Comparison of ENCODE assay signal across 9 mouse cellular contexts in genomic region chr16:91875567-91876344, GRCm38 (mm10).
DNase-seq lines count a peak whose midpoint lies in the region; ATAC-seq and TF ChIP-seq lines count a peak whose summit lies in the region.
"Had no signal": no experiment of that assay in that cellular context is flagged by ENCODE, and none has a peak within 500 bp of the region (broad histone marks: within the 10 kb centered on the region; RNA-seq: fewer than 3 reads in every experiment).

No protein-coding gene starts in this region.

- no peak overlapping the region for H3K4me3 ChIP-seq in heart, embryonic 14.5 days (ENCODE audit: control insufficient read depth in 1 of 2, insufficient read depth in 1 of 2, low read depth in 1 of 2, low read length in 2 of 2)
- no peak overlapping the region for H3K4me3 ChIP-seq in heart, embryonic 12.5 days
- no peak overlapping the region for H3K4me3 ChIP-seq in kidney, adult 2 months (ENCODE audit: insufficient read depth, low read depth, low read length)
- H3K4me3 ChIP-seq in small intestine, adult 2 months (ENCODE audit: low read depth, low read length) = no peak overlapping the region
- H3K4me3 ChIP-seq in left cerebral cortex, adult 2 months = no peak overlapping the region

- H3K9me3 ChIP-seq in heart, embryonic 14.5 days (ENCODE audit: control insufficient read depth, low read length) = no peaks in the 10 kb centered on the region
- H3K9me3 ChIP-seq in heart, embryonic 12.5 days (replicated peaks) = no peaks in the 10 kb centered on the region

- H3K4me1 ChIP-seq in heart, embryonic 14.5 days (ENCODE audit: control insufficient read depth in 2 of 2, insufficient read depth in 2 of 2, low read length in 2 of 2) = peaks cover 14 to 16% of the 10 kb centered on the region in 2 experiments
- peaks cover 18% of the 10 kb centered on the region for H3K4me1 ChIP-seq in heart, embryonic 12.5 days (replicated peaks)
- no peaks in the 10 kb centered on the region for H3K4me1 ChIP-seq in kidney, adult 2 months (ENCODE audit: control insufficient read depth, insufficient read depth, low read length)
- no peaks in the 10 kb centered on the region for H3K4me1 ChIP-seq in small intestine, adult 2 months (ENCODE audit: control insufficient read depth, insufficient read depth, insufficient read length, low read length)

- 36% methylated on average over 4 of the region's 4 CpGs for WGBS in heart, embryonic 14.5 days
- 53% methylated on average over 4 of the region's 4 CpGs for WGBS in heart, embryonic 12.5 days
- 37% methylated on average over 4 of the region's 4 CpGs for WGBS in kidney, adult 2 months
- WGBS in small intestine, adult 2 months = 61% methylated on average over 4 of the region's 4 CpGs

- H3K27ac ChIP-seq in heart, embryonic 14.5 days (replicated peaks in 1 of 2; ENCODE audit: control insufficient read depth in 1 of 2, insufficient read depth in 1 of 2, low read depth in 2 of 2, low read length in 2 of 2) = peak overlapping the region; percentile 42 to 75; a peak in 3 of 4 replicates
- H3K27ac ChIP-seq in heart, embryonic 12.5 days (ENCODE audit: poor library complexity, severe bottlenecking) = no peak overlapping the region; the same call in 1 of the 2 replicates
- H3K27ac ChIP-seq in kidney, adult 2 months (ENCODE audit: insufficient read depth, low read depth, low read length) = no peak overlapping the region
- H3K27ac ChIP-seq in small intestine, adult 2 months (ENCODE audit: insufficient read depth, low read depth, low read length) = peak overlapping the region; percentile 15; the same call in 1 of the 2 replicates
- no peak overlapping the region for H3K27ac ChIP-seq in left cerebral cortex, adult 2 months

- no peaks in the 10 kb centered on the region for H3K27me3 ChIP-seq in heart, embryonic 14.5 days (ENCODE audit: control insufficient read depth, insufficient read depth, low read length)
- H3K27me3 ChIP-seq in heart, embryonic 12.5 days (replicated peaks) = no peaks in the 10 kb centered on the region
- no peaks in the 10 kb centered on the region for H3K27me3 ChIP-seq in kidney, adult 2 months (replicated peaks; ENCODE audit: control insufficient read depth, insufficient read depth, low read length)
- H3K27me3 ChIP-seq in small intestine, adult 2 months (ENCODE audit: control insufficient read depth, insufficient read depth, low read length) = no peaks in the 10 kb centered on the region

- no peak overlapping the region for H3K9ac ChIP-seq in heart, embryonic 14.5 days (ENCODE audit: low read length)
- no peak overlapping the region for H3K9ac ChIP-seq in heart, embryonic 12.5 days

- H3K4me2 ChIP-seq in heart, embryonic 14.5 days (ENCODE audit: low read length) = no peak overlapping the region
- no peak overlapping the region for H3K4me2 ChIP-seq in heart, embryonic 12.5 days

- intact Hi-C loops in left cerebral cortex, adult 2 months (cut with DNase I) = no loop called here

- DNase-seq in fat pad, adult 2 months (ENCODE audit: extremely low read depth, low read depth, low spot score) = peak; percentile 81
- peak; percentile 52 for DNase-seq in kidney, adult 2 months
- no peak for DNase-seq in cerebellum, postnatal 10 days
- no peak for DNase-seq in left cerebral cortex, adult 2 months (ENCODE audit: extremely low spot score in 1 of 2, low spot score in 2 of 2)
- no peak for DNase-seq in layer of hippocampus, adult 9-11 months
- DNase-seq: cerebellum, adult 11 months had no signal

- H3K36me3 ChIP-seq in heart, embryonic 14.5 days (ENCODE audit: control insufficient read depth, insufficient read depth, low read length) = peaks cover 2% of the 10 kb centered on the region
- H3K36me3 ChIP-seq in heart, embryonic 12.5 days = peaks cover 13% of the 10 kb centered on the region
- H3K36me3 ChIP-seq in kidney, adult 2 months (ENCODE audit: control insufficient read depth, insufficient read depth, low read length) = no peaks in the 10 kb centered on the region
- H3K36me3 ChIP-seq in small intestine, adult 2 months (ENCODE audit: control insufficient read depth, insufficient read depth, low read length) = peaks cover 2% of the 10 kb centered on the region; the same call in 1 of the 2 replicates

- no peak for ATAC-seq in heart, embryonic 14.5 days (ENCODE audit: insufficient number of reproducible peaks, insufficient read depth, low FRiP score, low read depth)
- no peak for ATAC-seq in heart, embryonic 12.5 days (ENCODE audit: insufficient number of reproducible peaks, low FRiP score)

- no peak for TF ChIP-seq POLR2A in kidney, adult 2 months (IDR thresholded peaks at IDR 0.05; ENCODE audit: low read depth, low read length)
- no peak for TF ChIP-seq POLR2A in small intestine, adult 2 months (IDR thresholded peaks at IDR 0.05; ENCODE audit: low read depth, low read length)

- no peak for TF ChIP-seq CTCF in kidney, adult 2 months (conservative IDR thresholded peaks at IDR 0.05; ENCODE audit: insufficient read depth, insufficient read length, low read depth, low read length)
- TF ChIP-seq CTCF in small intestine, adult 2 months (IDR thresholded peaks at IDR 0.05; ENCODE audit: extremely low read depth, insufficient read length, insufficient replicate concordance, low read depth, low read length) = no peak
- no peak for TF ChIP-seq CTCF in left cerebral cortex, adult 2 months (IDR thresholded peaks at IDR 0.05)

Comparison
In these comparisons a context has a peak if more than half of its experiments do, and no peak if none do; other contexts are left out.
1. H3K27ac ChIP-seq: peak in heart, embryonic 14.5 days (2 of 2) and small intestine, adult 2 months (single experiment); none in heart, embryonic 12.5 days (single experiment), kidney, adult 2 months (single experiment) and left cerebral cortex, adult 2 months (single experiment).
2. DNase-seq: peak in fat pad, adult 2 months (single experiment) and kidney, adult 2 months (single experiment); none in cerebellum, postnatal 10 days (0 of 2), left cerebral cortex, adult 2 months (0 of 2) and layer of hippocampus, adult 9-11 months (single experiment).